Mouse (Mus musculus): ENCODE measurements around the gene Ccdc92b. TPM values are rescaled to one million over a fixed set of nuclear protein-coding genes. Genes with fewer than 3 reads are reported as not detected.

Ccdc92b gene
- polyA plus RNA-seq, 1 experiment from 2014 or later: 0.38 TPM

- Histone ChIP-seq H3K4me1 (ENCODE audit: insufficient read depth) (no peaks in the 10 kb centered on the region), H3K36me3 (ENCODE audit: insufficient read depth) (peaks cover 87% of the 10 kb centered on the region)
- no peak for DNase-seq
Measured at GRCm38 (mm10) chr11:74666284-74666652, 46.9 kb downstream of the Ccdc92b start.

GRCm38 (mm10) chr11:74666776-74667581 is 47.6 kb downstream of the Ccdc92b start:
- H3K4me1 ChIP-seq (ENCODE audit: insufficient read depth): no peaks in the 10 kb centered on the region
- H3K4me2 ChIP-seq: no peak overlapping the region
- no peak overlapping the region for H3K4me3 ChIP-seq (ENCODE audit: low read depth, low read length)
- peaks cover 80% of the 10 kb centered on the region for H3K36me3 ChIP-seq (ENCODE audit: insufficient read depth)
- no peaks in the 10 kb centered on the region for H3K27me3 ChIP-seq (ENCODE audit: insufficient read depth, low read length)
- H3K9me3 ChIP-seq (ENCODE audit: low read depth, low read length): no peaks in the 10 kb centered on the region
- DNase-seq: no peak
- no peak for ATAC-seq (ENCODE audit: insufficient read depth)
- no peak for TF ChIP-seq CTCF (IDR thresholded peaks at IDR 0.05; ENCODE audit: low read depth)
- 92% methylated on average over 14 of the region's 14 CpGs for WGBS
- H3K27ac ChIP-seq (ENCODE audit: low read depth): no peak overlapping the region
- H3K9ac ChIP-seq: no peak overlapping the region

More at GRCm38 (mm10) chr11:74666284-74666652, 46.9 kb downstream of the Ccdc92b start:
- no peak for ATAC-seq (ENCODE audit: insufficient read depth)
- Histone ChIP-seq H3K4me2 (no peak overlapping the region), H3K9ac (no peak overlapping the region), H3K27me3 (ENCODE audit: insufficient read depth, low read length) (no peaks in the 10 kb centered on the region), H3K27ac (ENCODE audit: low read depth) (no peak overlapping the region), H3K4me3 (ENCODE audit: low read depth, low read length) (no peak overlapping the region), H3K9me3 (ENCODE audit: low read depth, low read length) (no peaks in the 10 kb centered on the region)
- 83% methylated on average over 5 of the region's 5 CpGs for WGBS
- TF ChIP-seq CTCF (IDR thresholded peaks at IDR 0.05; ENCODE audit: low read depth): no peak

GRCm38 (mm10) chr11:74667582-74668010 is 48.2 kb downstream of the Ccdc92b start:
- Histone ChIP-seq H3K27ac (ENCODE audit: low read depth) (no peak overlapping the region), H3K4me3 (ENCODE audit: low read depth, low read length) (no peak overlapping the region), H3K27me3 (ENCODE audit: insufficient read depth, low read length) (no peaks in the 10 kb centered on the region), H3K4me1 (ENCODE audit: insufficient read depth) (no peaks in the 10 kb centered on the region), H3K36me3 (ENCODE audit: insufficient read depth) (peaks cover 74% of the 10 kb centered on the region), H3K9ac (no peak overlapping the region), H3K9me3 (ENCODE audit: low read depth, low read length) (no peaks in the 10 kb centered on the region), H3K4me2 (no peak overlapping the region)
- 93% methylated on average over 13 of the region's 13 CpGs for WGBS
- no peak for ATAC-seq (ENCODE audit: insufficient read depth)
- TF ChIP-seq CTCF (IDR thresholded peaks at IDR 0.05; ENCODE audit: low read depth): no peak
- no peak for DNase-seq

- no peak overlapping the region for H3K27ac ChIP-seq (ENCODE audit: low read depth)
- DNase-seq: no peak
- H3K9me3 ChIP-seq (ENCODE audit: low read depth, low read length): no peaks in the 10 kb centered on the region
- H3K27me3 ChIP-seq (ENCODE audit: insufficient read depth, low read length): no peaks in the 10 kb centered on the region
- H3K4me2 ChIP-seq: no peak overlapping the region
- 85% methylated on average over 5 of the region's 5 CpGs for WGBS
- no peak overlapping the region for H3K4me3 ChIP-seq (ENCODE audit: low read depth, low read length)
- ATAC-seq (ENCODE audit: insufficient read depth): no peak
- no peak for TF ChIP-seq CTCF (IDR thresholded peaks at IDR 0.05; ENCODE audit: low read depth)
- H3K4me1 ChIP-seq (ENCODE audit: insufficient read depth): no peaks in the 10 kb centered on the region
- H3K36me3 ChIP-seq (ENCODE audit: insufficient read depth): peaks cover 71% of the 10 kb centered on the region
- no peak overlapping the region for H3K9ac ChIP-seq
Measured at GRCm38 (mm10) chr11:74668466-74668865, 49.1 kb downstream of the Ccdc92b start.

GRCm38 (mm10) chr11:74668971-74669370 is 49.6 kb downstream of the Ccdc92b start:
- 84% methylated on average over 2 of the region's 2 CpGs for WGBS
- ATAC-seq (ENCODE audit: insufficient read depth) (no peak), DNase-seq (no peak)
- H3K9ac ChIP-seq: no peak overlapping the region
- H3K9me3 ChIP-seq (ENCODE audit: low read depth, low read length): no peaks in the 10 kb centered on the region
- H3K27me3 ChIP-seq (ENCODE audit: insufficient read depth, low read length): no peaks in the 10 kb centered on the region
- no peak overlapping the region for H3K27ac ChIP-seq (ENCODE audit: low read depth)
- no peak overlapping the region for H3K4me2 ChIP-seq
- H3K4me3 ChIP-seq (ENCODE audit: low read depth, low read length): no peak overlapping the region
- TF ChIP-seq CTCF (IDR thresholded peaks at IDR 0.05; ENCODE audit: low read depth): no peak
- H3K36me3 ChIP-seq (ENCODE audit: insufficient read depth): peaks cover 71% of the 10 kb centered on the region
- H3K4me1 ChIP-seq (ENCODE audit: insufficient read depth): no peaks in the 10 kb centered on the region

- no peaks in the 10 kb centered on the region for H3K27me3 ChIP-seq (ENCODE audit: insufficient read depth, low read length)
- H3K9me3 ChIP-seq (ENCODE audit: low read depth, low read length): no peaks in the 10 kb centered on the region
- no peaks in the 10 kb centered on the region for H3K4me1 ChIP-seq (ENCODE audit: insufficient read depth)
- H3K36me3 ChIP-seq (ENCODE audit: insufficient read depth): peaks cover 71% of the 10 kb centered on the region
- TF ChIP-seq CTCF (IDR thresholded peaks at IDR 0.05; ENCODE audit: low read depth): no peak
- ATAC-seq (ENCODE audit: insufficient read depth) (no peak), DNase-seq (no peak)
- H3K9ac ChIP-seq: no peak overlapping the region
- H3K27ac ChIP-seq (ENCODE audit: low read depth): no peak overlapping the region
- no peak overlapping the region for H3K4me2 ChIP-seq
- no peak overlapping the region for H3K4me3 ChIP-seq (ENCODE audit: low read depth, low read length)
Measured at GRCm38 (mm10) chr11:74670151-74670550, 50.7 kb downstream of the Ccdc92b start.

- no peak overlapping the region for H3K4me2 ChIP-seq
- no peaks in the 10 kb centered on the region for H3K9me3 ChIP-seq (ENCODE audit: low read depth, low read length)
- H3K36me3 ChIP-seq (ENCODE audit: insufficient read depth): peaks cover 70% of the 10 kb centered on the region
- H3K27ac ChIP-seq (ENCODE audit: low read depth): no peak overlapping the region
- no peak overlapping the region for H3K9ac ChIP-seq
- ATAC-seq (ENCODE audit: insufficient read depth): no peak
- H3K4me3 ChIP-seq (ENCODE audit: low read depth, low read length): no peak overlapping the region
- no peak for TF ChIP-seq CTCF (IDR thresholded peaks at IDR 0.05; ENCODE audit: low read depth)
- no peak for DNase-seq
- H3K27me3 ChIP-seq (ENCODE audit: insufficient read depth, low read length): no peaks in the 10 kb centered on the region
- H3K4me1 ChIP-seq (ENCODE audit: insufficient read depth): no peaks in the 10 kb centered on the region
- 79% methylated on average over 1 of the region's 1 CpGs for WGBS
Measured at GRCm38 (mm10) chr11:74671013-74671412, 51.6 kb downstream of the Ccdc92b start.

All from lung, embryonic 14.5 days (tissue).